Mouse (Mus musculus) macrophage (primary cell): ENCODE results near the gene Map3k12. TPM values are rescaled to one million over a fixed set of nuclear protein-coding genes. Genes with fewer than 3 reads are reported as not detected.

Experiments
- H3K27ac ChIP-seq: fragments of 350-480 bp; formaldehyde crosslinking; 2 replicates; pipeline ENCODE4 v1.9.0; 2021
- H3K36me3 ChIP-seq: fragments of 350-480 bp; formaldehyde crosslinking; 2 replicates; pipeline ENCODE4 v1.9.0; 2021; ENCODE audit errors: inconsistent target
- H3K4me3 ChIP-seq: fragments of 350-480 bp; formaldehyde crosslinking; 2 replicates; pipeline ENCODE4 v1.9.0; 2021; ENCODE audit errors: inconsistent target
- H3K79me2 ChIP-seq: fragments of 350-480 bp; formaldehyde crosslinking; 2 replicates; pipeline ENCODE4 v1.9.0; 2021; ENCODE audit errors: inconsistent target
- WGBS: methylation state at CpG from one replicate; pipeline ENCODE4 v1.1.7; 2026; ENCODE audit warnings: inconsistent platforms; ENCODE audit not compliant: missing documents; 5-methylcytosine and 5-hydroxymethylcytosine counted together
- polyA plus RNA-seq: library from polyadenylated mRNA; stranded (reverse); fragments of 250-400 nt; gene quantifications from 3 replicates; pipeline ENCODE4 v1.2.4, GENCODE M21; 2018; ENCODE audit warnings: inconsistent platforms

Gene Map3k12
- polyA plus RNA-seq, 1 experiment from 2014 or later: 4.7 TPM

DNA sequence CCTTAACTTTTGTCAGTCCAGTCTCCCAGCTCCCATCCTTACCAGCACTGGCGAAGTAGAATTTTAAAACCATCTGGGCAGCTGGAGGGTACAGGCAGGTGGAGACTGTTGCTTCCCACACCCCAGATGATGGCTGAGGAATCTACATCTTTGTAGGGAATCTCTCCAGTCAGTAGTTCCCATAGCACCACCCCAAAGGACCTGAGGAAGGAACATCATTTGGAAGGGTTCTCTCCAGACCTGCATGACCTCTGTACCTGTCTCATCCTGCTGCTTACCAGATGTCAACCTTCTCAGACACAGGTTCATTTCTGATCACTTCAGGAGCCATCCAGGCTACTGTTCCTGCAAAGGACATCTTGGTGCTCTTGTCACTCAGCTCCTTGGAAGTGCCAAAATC lies 13.4 kb downstream of the Map3k12 start, which contains the start of gene Gm10337:
TSS of gene Gm10337 (plus strand) at position 276 of the 400 bp plus-strand sequence.
- WGBS: 100% methylated on average over 1 of the region's 1 CpGs
- no peak within 1 kb of the TSS for H3K27ac ChIP-seq
- H3K36me3 ChIP-seq: peaks cover 58% of the 10 kb centered on the region
- H3K79me2 ChIP-seq: peaks cover 8% of the 10 kb centered on the region
- no peak within 1 kb of the TSS for H3K4me3 ChIP-seq

DNA sequence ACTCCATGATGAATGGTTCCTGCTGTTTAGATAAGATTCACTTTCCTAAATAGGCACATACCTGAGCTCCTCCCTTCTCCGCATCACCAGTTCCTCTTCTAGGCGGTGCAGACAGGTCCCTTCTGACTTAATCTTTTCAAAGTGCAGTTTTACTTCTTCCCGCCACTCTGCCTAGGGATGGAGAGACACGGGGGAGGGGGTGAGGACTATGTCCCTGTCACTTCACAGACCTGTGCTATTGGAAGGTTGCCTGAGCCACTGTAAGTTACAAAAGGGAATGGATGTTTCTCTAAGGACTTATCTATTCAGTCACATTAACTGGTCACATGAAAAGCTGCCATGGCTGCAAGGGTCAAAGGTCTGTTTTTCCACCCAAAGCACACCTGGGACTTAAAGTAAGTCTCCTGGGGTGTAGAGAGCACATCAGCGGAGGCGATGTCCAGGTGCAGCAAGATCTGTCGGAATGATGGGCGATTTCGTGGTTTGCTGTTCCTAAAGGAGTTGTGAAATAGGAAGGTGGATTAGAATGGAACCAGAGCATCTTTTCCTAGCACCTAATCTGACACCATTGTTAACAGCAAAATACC lies 14.5 kb downstream of the Map3k12 start:
- H3K4me3 ChIP-seq: no peak overlapping the region
- 91% methylated on average over 9 of the region's 9 CpGs for whole genome bisulfite sequencing
- H3K27ac ChIP-seq: no peak overlapping the region
- H3K36me3 ChIP-seq: peaks cover 65% of the 10 kb centered on the region
- peaks cover 7% of the 10 kb centered on the region; the same call in 1 of the 2 replicates for H3K79me2 ChIP-seq

DNA sequence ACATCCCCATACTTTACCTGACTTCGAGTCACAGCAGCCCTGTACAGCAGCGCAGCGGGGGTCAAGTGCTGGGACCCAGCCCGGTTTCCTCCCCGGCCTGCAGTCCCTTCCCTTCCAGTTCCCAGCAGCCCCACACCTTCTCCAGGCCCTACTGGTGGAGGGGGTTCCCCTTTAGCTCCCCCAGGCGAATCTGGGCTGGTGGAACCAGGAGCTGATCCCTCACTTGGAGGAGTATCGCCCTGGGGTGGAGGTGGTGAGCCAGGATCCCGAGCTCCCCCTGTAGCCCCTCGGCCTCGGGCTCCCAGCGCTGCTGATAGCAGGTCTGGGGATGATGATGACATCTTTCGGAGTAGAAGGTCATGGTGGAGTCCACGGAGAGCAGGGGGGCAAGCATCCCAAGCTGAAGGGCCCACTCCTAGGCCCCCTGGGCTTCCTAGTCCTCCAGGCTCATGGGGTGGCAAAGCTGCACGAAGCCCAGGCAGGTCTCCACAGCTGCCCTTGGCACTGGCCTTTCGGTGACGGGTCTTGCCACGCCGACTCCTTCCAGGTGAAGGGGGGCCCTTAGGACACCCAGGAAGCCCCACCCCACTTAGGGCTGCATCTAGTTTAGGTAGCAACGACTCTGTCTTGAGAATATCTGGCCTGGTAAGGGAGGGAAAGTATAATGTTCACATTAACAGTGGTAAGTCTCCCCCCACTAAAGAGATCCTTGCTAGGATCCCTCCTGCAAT lies 15.6 kb downstream of the Map3k12 start:
- Histone ChIP-seq H3K79me2 (peaks cover 18% of the 10 kb centered on the region), H3K36me3 (peaks cover 70% of the 10 kb centered on the region), H3K27ac (no peak overlapping the region), H3K4me3 (no peak overlapping the region)
- WGBS: 96% methylated on average over 19 of the region's 19 CpGs

DNA sequence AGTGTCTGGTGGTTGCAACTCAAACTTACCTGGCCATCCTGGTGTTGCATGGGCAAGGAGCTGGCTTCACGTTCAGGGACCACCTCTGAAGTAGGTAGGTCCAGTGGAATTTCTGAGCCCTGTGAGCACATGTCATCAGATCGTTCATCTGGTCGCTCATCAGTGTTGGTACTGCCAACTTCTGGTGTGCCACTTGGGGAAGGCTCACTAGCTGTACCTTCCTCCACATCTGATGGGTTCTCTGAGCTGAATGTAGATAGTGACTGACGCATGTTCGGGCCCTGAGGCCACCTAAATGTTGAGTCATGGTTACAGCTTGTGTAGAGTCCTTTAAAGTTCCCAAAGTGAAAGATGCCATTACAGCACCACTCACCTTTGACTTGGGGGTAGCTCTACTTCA lies 16.4 kb downstream of the Map3k12 start:
- Histone ChIP-seq H3K36me3 (peaks cover 76% of the 10 kb centered on the region), H3K4me3 (no peak overlapping the region), H3K79me2 (peaks cover 25% of the 10 kb centered on the region), H3K27ac (no peak overlapping the region)
- 94% methylated on average over 5 of the region's 5 CpGs for WGBS

DNA sequence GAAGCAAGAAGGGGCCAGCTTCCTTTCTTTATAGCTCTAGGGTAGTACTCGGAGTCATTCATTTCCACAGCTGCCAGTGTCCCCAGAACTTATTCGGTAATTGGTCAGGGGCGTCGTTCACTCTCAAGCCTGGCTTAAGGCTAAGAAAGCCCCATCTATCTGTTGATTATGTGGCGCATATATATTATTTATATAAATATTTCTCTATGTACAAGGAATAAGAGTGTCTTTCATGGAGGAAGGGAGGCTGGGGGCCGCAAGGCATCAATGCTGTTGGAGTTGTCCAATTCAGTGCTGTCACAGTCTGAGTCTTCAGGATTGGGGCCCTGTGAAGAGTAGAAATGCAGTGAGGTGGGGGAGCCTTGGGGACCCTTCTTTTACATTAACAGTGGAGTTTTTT lies 17.0 kb downstream of the Map3k12 start:
- WGBS: 81% methylated on average over 6 of the region's 6 CpGs
- Histone ChIP-seq H3K79me2 (peaks cover 28% of the 10 kb centered on the region), H3K27ac (no peak overlapping the region)

DNA sequence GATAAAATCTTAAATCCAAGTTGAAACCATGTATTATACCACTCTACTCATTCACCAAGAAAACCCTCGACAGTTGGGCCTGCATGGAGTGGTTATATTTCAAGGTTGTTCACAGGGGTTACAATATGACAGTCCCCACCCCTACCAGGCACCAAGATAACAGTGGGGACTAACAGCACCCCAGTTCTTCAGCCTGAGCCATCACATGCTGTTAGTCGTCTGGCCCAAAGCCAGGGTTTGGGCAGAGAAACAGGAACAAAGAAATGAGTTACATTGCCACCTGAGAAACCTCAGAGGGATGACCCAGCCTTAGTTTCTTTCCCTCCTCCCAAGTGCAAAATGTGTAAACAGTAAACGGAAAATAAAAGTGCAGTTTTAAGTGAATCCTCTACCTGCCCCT lies 17.5 kb downstream of the Map3k12 start:
- Histone ChIP-seq H3K4me3 (no peak overlapping the region), H3K27ac (no peak overlapping the region), H3K79me2 (peaks cover 33% of the 10 kb centered on the region), H3K36me3 (peaks cover 85% of the 10 kb centered on the region)
- 41% methylated on average over 3 of the region's 3 CpGs for WGBS

More for the DNA sequence above, 17.0 kb downstream of the Map3k12 start:
- Histone ChIP-seq H3K36me3 (peaks cover 82% of the 10 kb centered on the region), H3K4me3 (no peak overlapping the region)

DNA sequence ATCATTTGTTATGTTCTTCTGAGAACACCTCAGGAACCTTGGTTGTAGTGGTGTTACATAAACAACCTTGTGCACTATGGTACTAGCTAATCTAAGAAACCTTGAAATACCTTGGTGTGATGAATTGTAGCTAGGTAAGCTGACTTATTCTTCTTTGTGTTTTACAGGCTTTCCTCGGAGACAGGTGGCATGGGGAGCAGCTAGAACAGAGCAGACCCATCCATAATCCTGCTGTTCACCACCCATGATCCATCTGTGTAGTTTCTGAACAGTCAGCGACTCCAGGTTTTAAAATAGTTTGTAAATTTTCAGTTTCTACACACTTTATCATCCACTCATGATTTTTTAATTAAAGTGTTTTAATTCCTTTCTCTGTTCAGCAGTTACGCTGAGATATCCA lies 18.5 kb downstream of the Map3k12 start:
- H3K36me3 ChIP-seq: peaks cover 86% of the 10 kb centered on the region
- no peak overlapping the region for H3K4me3 ChIP-seq
- H3K27ac ChIP-seq: no peak overlapping the region
- 93% methylated on average over 3 of the region's 3 CpGs for WGBS
- H3K79me2 ChIP-seq: peaks cover 43% of the 10 kb centered on the region

DNA sequence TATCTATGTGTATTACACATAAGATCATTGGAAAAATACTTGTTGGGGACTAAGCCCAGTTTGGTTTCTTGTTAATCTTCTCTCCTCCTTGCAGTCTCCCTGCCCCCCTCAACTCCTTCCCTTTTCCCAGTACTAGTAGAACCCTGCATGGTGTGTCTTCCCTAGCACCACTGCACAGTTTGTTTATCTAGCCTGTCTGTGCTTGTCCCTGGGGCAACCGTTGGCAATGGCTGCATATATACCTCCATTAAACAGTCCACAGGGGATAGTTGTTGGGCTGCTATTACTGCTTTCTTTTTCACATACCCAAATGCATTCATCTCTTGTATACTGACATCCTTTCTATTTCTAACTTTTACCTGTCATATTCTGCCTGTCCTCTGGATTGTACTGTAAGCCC lies 29.2 kb downstream of the Map3k12 start:
- 94% methylated on average over 1 of the region's 1 CpGs for WGBS
- H3K4me3 ChIP-seq: no peak overlapping the region
- H3K36me3 ChIP-seq: peaks cover 99% of the 10 kb centered on the region
- peaks cover 90% of the 10 kb centered on the region for H3K79me2 ChIP-seq
- H3K27ac ChIP-seq: no peak overlapping the region

DNA sequence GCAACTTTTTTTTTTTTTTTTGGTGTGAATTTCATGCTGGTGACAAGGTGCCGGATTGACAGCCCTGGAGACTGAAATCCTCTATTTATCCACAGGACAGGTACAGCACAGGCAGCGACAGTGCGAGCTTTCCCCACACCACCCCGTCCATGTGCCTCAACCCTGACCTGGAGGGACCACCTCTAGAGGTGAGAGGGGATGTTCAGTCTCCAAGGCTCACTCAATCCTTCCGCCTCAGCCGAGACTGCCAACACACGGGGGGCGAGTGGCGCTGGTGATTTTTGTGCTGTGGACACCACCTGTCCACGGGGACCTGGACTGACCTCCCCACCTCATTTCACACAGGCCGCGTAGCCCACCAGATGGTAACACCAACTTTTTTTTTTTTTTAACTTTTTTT lies 31.0 kb downstream of the Map3k12 start:
- H3K27ac ChIP-seq: no peak overlapping the region
- 97% methylated on average over 9 of the region's 12 CpGs for WGBS
- peaks cover 92% of the 10 kb centered on the region for H3K36me3 ChIP-seq
- H3K4me3 ChIP-seq: no peak overlapping the region
- H3K79me2 ChIP-seq: peaks cover 90% of the 10 kb centered on the region

DNA sequence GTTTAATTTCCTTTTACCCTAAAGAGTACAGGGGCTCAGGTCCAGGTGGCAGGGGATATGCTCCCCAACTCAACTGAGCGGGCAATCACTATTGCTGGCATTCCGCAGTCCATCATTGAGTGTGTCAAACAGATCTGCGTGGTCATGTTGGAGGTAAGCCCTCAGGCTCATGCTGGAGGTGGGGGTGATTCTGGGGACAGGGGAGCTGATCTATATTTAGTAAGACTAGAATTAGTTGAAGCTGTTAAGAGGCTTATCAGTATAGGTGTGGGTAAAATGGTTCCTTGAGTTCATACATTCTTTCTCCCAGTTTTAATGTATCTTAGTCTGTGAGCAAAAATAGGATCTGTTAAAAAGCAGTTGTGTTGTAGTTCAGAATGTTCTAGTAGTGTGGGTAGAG lies 33.7 kb downstream of the Map3k12 start:
- Histone ChIP-seq H3K27ac (no peak overlapping the region), H3K79me2 (peaks cover 100% of the 10 kb centered on the region), H3K36me3 (peaks cover 79% of the 10 kb centered on the region), H3K4me3 (no peak overlapping the region)
- WGBS: 96% methylated on average over 3 of the region's 3 CpGs

DNA sequence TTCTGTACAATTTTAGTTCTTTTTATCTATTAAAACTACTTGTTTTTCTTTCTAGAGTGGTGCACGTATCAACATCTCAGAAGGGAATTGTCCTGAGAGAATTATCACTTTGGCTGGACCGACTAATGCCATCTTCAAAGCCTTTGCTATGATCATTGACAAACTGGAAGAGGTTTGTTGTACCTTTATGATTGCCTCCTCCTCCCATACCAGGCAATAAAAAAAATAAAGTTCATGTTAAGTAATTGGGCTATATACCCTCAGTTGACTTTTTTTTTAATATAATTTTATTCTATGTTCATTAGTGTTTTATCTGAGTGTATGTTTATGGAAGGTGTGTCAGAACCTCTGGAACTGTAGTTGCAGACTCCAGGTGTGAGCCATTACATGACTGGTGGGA lies 42.3 kb downstream of the Map3k12 start:
- no peak overlapping the region for H3K27ac ChIP-seq
- no peak overlapping the region for H3K4me3 ChIP-seq
- 89% methylated on average over 2 of the region's 2 CpGs for WGBS
- H3K79me2 ChIP-seq: peaks cover 85% of the 10 kb centered on the region
- peaks cover 50% of the 10 kb centered on the region for H3K36me3 ChIP-seq

DNA sequence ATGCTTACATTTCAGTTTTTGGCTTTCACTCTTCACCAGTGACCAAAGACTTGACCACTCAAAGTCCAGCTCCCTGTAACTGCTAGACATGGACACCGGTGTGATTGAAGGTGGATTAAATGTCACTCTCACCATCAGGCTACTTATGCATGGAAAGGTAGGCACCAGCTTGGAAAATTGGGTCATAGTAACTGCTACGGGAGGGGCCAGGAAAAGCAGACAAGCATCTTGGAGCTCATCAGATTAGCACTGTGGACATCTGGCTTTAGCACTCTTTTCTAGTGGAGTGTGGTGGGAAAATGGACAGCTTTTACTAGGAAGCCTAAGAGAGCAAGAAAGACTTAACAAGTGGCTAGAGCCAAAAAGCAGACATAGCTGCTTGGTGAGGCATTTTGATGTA lies 43.6 kb downstream of the Map3k12 start:
- WGBS: 100% methylated on average over 2 of the region's 2 CpGs
- peaks cover 46% of the 10 kb centered on the region for H3K36me3 ChIP-seq
- H3K79me2 ChIP-seq: peaks cover 72% of the 10 kb centered on the region
- H3K4me3 ChIP-seq: no peak overlapping the region
- no peak overlapping the region for H3K27ac ChIP-seq

DNA sequence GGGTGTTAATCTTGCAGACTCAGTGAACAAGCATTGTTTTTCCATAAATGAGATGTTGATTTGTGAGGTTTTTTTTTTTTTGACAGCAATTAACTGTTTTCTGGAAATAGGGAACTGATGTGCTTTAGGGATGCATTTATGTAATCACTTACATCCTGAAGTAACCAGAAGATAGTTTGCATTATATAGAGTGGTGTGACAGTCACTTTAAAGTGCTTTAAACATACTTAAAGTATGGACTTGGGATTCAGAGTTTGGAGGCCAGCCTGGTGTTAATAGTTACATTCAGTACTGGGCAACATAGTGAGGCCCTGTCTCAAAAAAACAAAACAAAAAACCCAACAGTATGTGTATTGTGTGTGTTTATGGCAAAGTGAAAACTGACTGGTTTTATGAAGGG lies 45.1 kb downstream of the Map3k12 start:
- Histone ChIP-seq H3K4me3 (peak overlapping the region; percentile 62), H3K36me3 (peaks cover 39% of the 10 kb centered on the region), H3K79me2 (peaks cover 57% of the 10 kb centered on the region), H3K27ac (peak overlapping the region; percentile 52)

DNA sequence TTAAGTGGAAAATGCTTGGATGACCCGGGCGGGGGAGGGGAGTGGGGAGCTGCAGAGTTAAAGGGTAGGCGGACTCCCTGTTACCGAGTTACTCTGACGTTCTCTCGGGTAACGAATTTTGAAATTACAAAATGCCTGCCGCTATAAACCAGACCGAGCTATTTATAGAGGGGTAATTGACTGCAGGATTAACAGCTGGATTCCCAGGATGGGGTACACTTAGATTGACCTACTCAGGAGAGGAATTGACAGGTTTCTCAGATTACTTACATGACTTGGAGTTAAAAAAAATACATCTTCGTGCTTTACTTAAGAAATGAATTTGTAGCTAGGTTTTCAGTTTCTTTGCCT lies 45.6 kb downstream of the Map3k12 start:
- peak overlapping the region; percentile 52 for H3K27ac ChIP-seq
- peaks cover 53% of the 10 kb centered on the region for H3K79me2 ChIP-seq
- 0% methylated on average over 4 of the region's 10 CpGs for WGBS
- H3K36me3 ChIP-seq: peaks cover 36% of the 10 kb centered on the region
- peak overlapping the region; percentile 62 for H3K4me3 ChIP-seq

DNA sequence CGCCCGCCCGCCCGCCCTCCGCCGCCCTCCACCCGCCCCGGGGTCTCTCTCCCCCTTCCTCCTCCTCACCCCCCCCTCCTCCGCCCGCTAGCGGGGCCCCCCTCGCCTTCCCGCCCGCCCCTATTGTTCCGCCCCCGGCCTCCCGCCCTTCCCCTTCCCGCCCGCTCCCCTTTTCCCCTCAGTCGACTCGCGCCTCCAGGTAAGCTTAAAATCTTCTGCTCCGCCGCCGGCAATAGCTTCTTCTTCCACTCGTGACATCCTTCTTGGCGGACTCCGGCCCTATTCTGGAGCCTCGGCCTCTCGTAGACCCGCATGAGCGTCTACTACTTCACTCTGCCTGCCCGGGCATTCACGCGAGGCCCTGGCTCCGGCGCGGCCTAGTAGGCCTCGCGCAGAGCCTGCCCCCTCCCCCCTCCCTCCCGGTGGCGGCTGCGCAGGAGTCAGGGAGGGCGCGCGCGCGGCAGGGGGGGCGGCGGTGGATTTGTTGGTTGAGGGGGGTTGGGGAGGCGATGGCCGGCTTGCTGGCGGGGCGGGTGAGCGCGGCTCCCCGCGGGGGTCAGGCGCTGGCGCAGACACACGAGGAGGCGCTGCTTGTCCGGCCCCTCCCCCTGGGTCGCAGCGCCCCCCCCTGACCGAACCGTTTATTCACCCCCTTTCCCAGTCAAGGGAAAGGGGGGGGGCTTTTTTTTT lies 46.1 kb downstream of the Map3k12 start:
- H3K4me3 ChIP-seq: peak overlapping the region; percentile 62
- WGBS: 0% methylated on average over 14 of the region's 67 CpGs
- H3K79me2 ChIP-seq: peaks cover 48% of the 10 kb centered on the region
- peak overlapping the region; percentile 75 for H3K27ac ChIP-seq
- H3K36me3 ChIP-seq: peaks cover 35% of the 10 kb centered on the region
